Mouse (Mus musculus) layer of hippocampus, adult 11-12 months (tissue): ENCODE results near the gene Sorcs3.

Experiments used
- DNase-seq: peaks from one replicate; pipeline ENCODE4 v3.0.0; 2022; ENCODE audit warnings: low spot score

Sorcs3 gene

DNA sequence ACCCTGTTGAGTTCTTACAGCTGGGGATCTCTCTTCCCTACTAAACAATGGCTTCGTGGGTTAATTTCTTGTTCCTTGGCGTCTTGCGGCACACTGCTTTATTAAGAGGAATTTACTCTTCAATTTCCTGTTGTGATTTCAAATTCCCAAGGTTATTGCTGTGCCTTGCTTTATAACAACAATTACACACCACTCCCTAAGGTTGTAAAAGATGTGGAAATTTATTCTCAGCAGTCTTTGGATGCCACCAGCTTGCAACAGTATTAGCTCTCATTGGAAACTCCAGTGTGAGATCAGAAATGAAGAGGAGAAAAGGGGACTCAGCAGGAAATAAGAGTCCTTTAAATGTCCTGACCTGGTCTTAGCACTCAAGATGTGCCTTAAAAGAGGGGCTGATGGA, 641.9 kb downstream of the Sorcs3 start:
- DNase-seq: no peak

DNA sequence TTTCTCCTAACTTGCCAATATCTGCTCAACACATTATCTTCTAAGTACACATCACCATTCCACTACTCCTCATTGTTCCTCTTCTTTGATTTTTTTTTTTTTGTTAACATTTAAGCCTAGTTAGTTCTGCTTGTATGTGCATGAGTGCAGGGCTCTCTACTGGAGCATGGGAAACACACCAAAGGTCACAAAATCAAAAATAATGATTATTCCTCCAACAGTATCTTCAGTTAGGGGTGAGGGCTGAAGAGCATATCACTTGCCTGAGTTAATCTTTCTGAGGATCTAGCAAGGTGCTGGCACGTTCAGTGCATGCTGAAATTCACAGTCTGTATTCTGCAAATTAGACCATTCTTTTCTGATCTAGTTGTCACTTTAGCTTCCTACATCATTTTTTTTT, 644.6 kb downstream of the Sorcs3 start:
- DNase-seq: no peak
